ENCODE assay signal across 22 mouse cellular contexts in genomic region chr3:104732907-104733306, GRCm38 (mm10). TPM values are rescaled to one million over a fixed set of nuclear protein-coding genes. Genes with fewer than 3 reads are reported as not detected.
DNase-seq lines count a peak whose midpoint lies in the region; ATAC-seq and TF ChIP-seq lines count a peak whose summit lies in the region.
"Had no signal": no experiment of that assay in that cellular context is flagged by ENCODE, and none has a peak within 500 bp of the region (broad histone marks: within the 10 kb centered on the region; RNA-seq: fewer than 3 reads in every experiment).

No protein-coding gene starts in this region.

- no peaks in the 10 kb centered on the region for H3K9me3 ChIP-seq in kidney, embryonic 14.5 days (ENCODE audit: control insufficient read depth, low read length)
- no peaks in the 10 kb centered on the region for H3K9me3 ChIP-seq in kidney, embryonic 16.5 days (ENCODE audit: low read length)
- no peaks in the 10 kb centered on the region for H3K9me3 ChIP-seq in embryonic facial prominence, embryonic 10.5 days
- no peaks in the 10 kb centered on the region for H3K9me3 ChIP-seq in embryonic facial prominence, embryonic 11.5 days (replicated peaks; ENCODE audit: control insufficient read depth, low read length)
- H3K9me3 ChIP-seq: embryonic facial prominence, embryonic 12.5 days; forebrain, embryonic 13.5 days; forebrain, embryonic 15.5 days had no signal

- TF ChIP-seq POLR2A in cerebellum, adult 2 months (IDR thresholded peaks at IDR 0.05; ENCODE audit: borderline replicate concordance, insufficient read depth, low read length) = no peak

- no peaks in the 10 kb centered on the region for H3K36me3 ChIP-seq in kidney, embryonic 14.5 days (ENCODE audit: control insufficient read depth, insufficient read depth, low read length)
- H3K36me3 ChIP-seq in kidney, embryonic 16.5 days (ENCODE audit: insufficient read depth, low read length) = no peaks in the 10 kb centered on the region
- no peaks in the 10 kb centered on the region for H3K36me3 ChIP-seq in embryonic facial prominence, embryonic 10.5 days (replicated peaks)
- H3K36me3 ChIP-seq in embryonic facial prominence, embryonic 11.5 days (replicated peaks; ENCODE audit: control insufficient read depth, insufficient read depth, low read depth, low read length) = no peaks in the 10 kb centered on the region
- H3K36me3 ChIP-seq: embryonic facial prominence, embryonic 12.5 days; forebrain, embryonic 15.5 days had no signal

- H3K4me1 ChIP-seq in kidney, embryonic 14.5 days (ENCODE audit: control insufficient read depth, insufficient read depth, low read length) = no peaks in the 10 kb centered on the region
- H3K4me1 ChIP-seq in kidney, embryonic 16.5 days (ENCODE audit: insufficient read depth, low read length) = peaks cover 3% of the 10 kb centered on the region; the same call in 1 of the 2 replicates
- H3K4me1 ChIP-seq in embryonic facial prominence, embryonic 10.5 days = peaks cover 11% of the 10 kb centered on the region
- no peaks in the 10 kb centered on the region for H3K4me1 ChIP-seq in embryonic facial prominence, embryonic 11.5 days (ENCODE audit: control insufficient read depth, insufficient read depth, low read length)
- no peaks in the 10 kb centered on the region for H3K4me1 ChIP-seq in cerebellum, adult 2 months (ENCODE audit: control insufficient read depth, insufficient read depth, low read length)
- H3K4me1 ChIP-seq: embryonic facial prominence, embryonic 12.5 days; forebrain, embryonic 13.5 days; forebrain, embryonic 15.5 days had no signal

- no peak for TF ChIP-seq CTCF in cerebellum, adult 2 months (IDR thresholded peaks at IDR 0.05; ENCODE audit: borderline replicate concordance, insufficient read depth, low read depth, low read length)

- no peak overlapping the region for H3K27ac ChIP-seq in kidney, embryonic 14.5 days (ENCODE audit: low read depth, low read length)
- H3K27ac ChIP-seq in kidney, embryonic 16.5 days (ENCODE audit: low read length) = no peak overlapping the region
- H3K27ac ChIP-seq in embryonic facial prominence, embryonic 10.5 days (replicated peaks) = no peak overlapping the region
- H3K27ac ChIP-seq in embryonic facial prominence, embryonic 11.5 days (replicated peaks; ENCODE audit: low read depth, low read length) = no peak overlapping the region
- H3K27ac ChIP-seq in cerebellum, adult 2 months (ENCODE audit: insufficient read depth, low read length) = no peak overlapping the region
- H3K27ac ChIP-seq: embryonic facial prominence, embryonic 12.5 days; forebrain, embryonic 13.5 days; forebrain, embryonic 15.5 days had no signal

- 27% methylated on average over 3 of the region's 3 CpGs for WGBS in kidney, embryonic 14.5 days
- WGBS in kidney, embryonic 16.5 days = 19% methylated on average over 3 of the region's 3 CpGs
- WGBS in embryonic facial prominence, embryonic 10.5 days = 47% methylated on average over 3 of the region's 3 CpGs
- 36% methylated on average over 3 of the region's 3 CpGs for WGBS in embryonic facial prominence, embryonic 11.5 days
- WGBS in cerebellum, adult 2 months = 73% methylated on average over 3 of the region's 3 CpGs

- no peak overlapping the region for H3K4me2 ChIP-seq in kidney, embryonic 14.5 days (replicated peaks; ENCODE audit: low read depth, low read length)
- H3K4me2 ChIP-seq in kidney, embryonic 16.5 days (replicated peaks; ENCODE audit: low read depth, low read length) = no peak overlapping the region
- no peak overlapping the region for H3K4me2 ChIP-seq in embryonic facial prominence, embryonic 11.5 days (ENCODE audit: low read depth, low read length)
- H3K4me2 ChIP-seq: embryonic facial prominence, embryonic 12.5 days; forebrain, embryonic 13.5 days; forebrain, embryonic 15.5 days had no signal

- H3K27me3 ChIP-seq in kidney, embryonic 14.5 days (ENCODE audit: control insufficient read depth, insufficient read depth, low read length) = no peaks in the 10 kb centered on the region
- H3K27me3 ChIP-seq in kidney, embryonic 16.5 days (ENCODE audit: insufficient read depth, low read length) = no peaks in the 10 kb centered on the region
- no peaks in the 10 kb centered on the region for H3K27me3 ChIP-seq in embryonic facial prominence, embryonic 10.5 days (replicated peaks; ENCODE audit: low read depth, poor library complexity, severe bottlenecking)
- H3K27me3 ChIP-seq in embryonic facial prominence, embryonic 11.5 days (ENCODE audit: control insufficient read depth, insufficient read depth, low read length) = no peaks in the 10 kb centered on the region
- H3K27me3 ChIP-seq in cerebellum, adult 2 months (ENCODE audit: control insufficient read depth, insufficient read depth, low read length) = no peaks in the 10 kb centered on the region
- H3K27me3 ChIP-seq: embryonic facial prominence, embryonic 12.5 days; forebrain, embryonic 13.5 days; forebrain, embryonic 15.5 days had no signal

- ATAC-seq in kidney, embryonic 14.5 days (ENCODE audit: low FRiP score, low TSS enrichment) = peak; percentile 52; the same call in 1 of the 2 replicates
- ATAC-seq in kidney, embryonic 16.5 days (ENCODE audit: low FRiP score, low TSS enrichment) = peak; percentile 71; the same call in 1 of the 2 replicates
- ATAC-seq in embryonic facial prominence, embryonic 11.5 days (replicated peaks; ENCODE audit: insufficient number of reproducible peaks, low FRiP score, low TSS enrichment, low read depth) = no peak; the same call in 1 of the 2 replicates
- no peak for ATAC-seq in granulocyte monocyte progenitor cell, adult 5-6 weeks (replicated peaks; ENCODE audit: poor library complexity, severe bottlenecking)
- ATAC-seq: forebrain, embryonic 13.5 days; forebrain, embryonic 15.5 days; forebrain, postnatal 0 days had no signal

- H3K9ac ChIP-seq in kidney, embryonic 14.5 days (ENCODE audit: low read depth, low read length) = no peak overlapping the region
- no peak overlapping the region for H3K9ac ChIP-seq in kidney, embryonic 16.5 days (replicated peaks; ENCODE audit: low read length)
- H3K9ac ChIP-seq in embryonic facial prominence, embryonic 11.5 days (replicated peaks; ENCODE audit: low read length) = no peak overlapping the region
- H3K9ac ChIP-seq: embryonic facial prominence, embryonic 12.5 days; forebrain, embryonic 13.5 days; forebrain, embryonic 15.5 days; forebrain, postnatal 0 days had no signal

- DNase-seq in kidney, adult 8-10 months = no peak
- DNase-seq in kidney, postnatal 36 days = no peak
- peak; percentile 32 for DNase-seq in embryonic facial prominence, embryonic 10.5 days (ENCODE audit: low spot score)
- DNase-seq in embryonic facial prominence, embryonic 11.5 days (ENCODE audit: low spot score) = peak; percentile 30
- no peak for DNase-seq in cerebellum, adult 2 months
- DNase-seq: adrenal gland, adult 2 months; adrenal gland, postnatal 10 days; adrenal gland, postnatal 25 days; cerebellum, adult 11 months; cerebellum, adult 18-20 months; cerebellum, adult 9-10 months; cerebellum, postnatal 10 days; cerebellum, postnatal 25 days; forebrain, postnatal 0 days had no signal

- no peak overlapping the region for H3K4me3 ChIP-seq in kidney, embryonic 14.5 days (ENCODE audit: low read length)
- H3K4me3 ChIP-seq in kidney, embryonic 16.5 days (ENCODE audit: low read length) = no peak overlapping the region
- no peak overlapping the region for H3K4me3 ChIP-seq in embryonic facial prominence, embryonic 10.5 days
- H3K4me3 ChIP-seq in embryonic facial prominence, embryonic 11.5 days (ENCODE audit: low read depth, low read length) = no peak overlapping the region
- no peak overlapping the region for H3K4me3 ChIP-seq in cerebellum, adult 2 months (replicated peaks; ENCODE audit: insufficient read depth, low read depth, low read length)
- H3K4me3 ChIP-seq: embryonic facial prominence, embryonic 12.5 days; forebrain, embryonic 13.5 days; forebrain, embryonic 15.5 days had no signal

RNA-seq across cellular contexts. Expression of gene Ppm1j, which starts 47.9 kb away (rescaled TPM):
- polyA plus RNA-seq in kidney, embryonic 14.5 days (2014; fragmentation: Nextera tagmentation; extraction: Ambion mirVana) = 3.5 and 5.3 TPM in 2 replicates
- 7.0 and 8.9 TPM in 2 replicates for polyA plus RNA-seq in kidney, embryonic 16.5 days (2015; fragmentation: Nextera tagmentation; extraction: Ambion mirVana)
- polyA plus RNA-seq in embryonic facial prominence, embryonic 10.5 days (2016; fragmentation: Nextera tagmentation; extraction: Ambion mirVana) = 1.3 and 2.3 TPM in 2 replicates
- 1.2 and 2.1 TPM in 2 replicates for polyA plus RNA-seq in embryonic facial prominence, embryonic 11.5 days (2014; fragmentation: Nextera tagmentation; extraction: Ambion mirVana)
- polyA plus RNA-seq in cerebellum, adult 2 months (2012; rRNA removed) = 4.5 and 6.1 TPM in 2 replicates
- total RNA-seq in granulocyte monocyte progenitor cell, adult 5-6 weeks (2014; fragmentation: Nextera tagmentation) = not detected in 2 replicates
- not detected in 2 replicates for total RNA-seq in granulocyte monocyte progenitor cell, adult 5-6 weeks (2017)

RNA-seq across cellular contexts. Expression of gene Fam19a3, which starts 48.7 kb away (rescaled TPM):
- polyA plus RNA-seq in kidney, embryonic 14.5 days (2014; fragmentation: Nextera tagmentation; extraction: Ambion mirVana) = 0.09 and 0.24 TPM in 2 replicates
- 0.18 and 0.20 TPM in 2 replicates for polyA plus RNA-seq in kidney, embryonic 16.5 days (2015; fragmentation: Nextera tagmentation; extraction: Ambion mirVana)
- 0.04 and 0.10 TPM in 2 replicates for polyA plus RNA-seq in embryonic facial prominence, embryonic 10.5 days (2016; fragmentation: Nextera tagmentation; extraction: Ambion mirVana)
- polyA plus RNA-seq in embryonic facial prominence, embryonic 11.5 days (2014; fragmentation: Nextera tagmentation; extraction: Ambion mirVana) = 0.13 TPM in 1 of 2 replicates, not detected in the other
- 0.41 and 0.43 TPM in 2 replicates for polyA plus RNA-seq in cerebellum, adult 2 months (2012; rRNA removed)
- not detected in 2 replicates for total RNA-seq in granulocyte monocyte progenitor cell, adult 5-6 weeks (2014; fragmentation: Nextera tagmentation)
- not detected in 2 replicates for total RNA-seq in granulocyte monocyte progenitor cell, adult 5-6 weeks (2017)
- total RNA-seq: MEL had no signal
- polyA plus RNA-seq: C2C12 had no signal

RNA-seq across cellular contexts. Expression of gene Rhoc, which starts 55.3 kb away (rescaled TPM):
- 110 and 127 TPM in 2 replicates for polyA plus RNA-seq in kidney, embryonic 14.5 days (2014; fragmentation: Nextera tagmentation; extraction: Ambion mirVana)
- 136 and 146 TPM in 2 replicates for polyA plus RNA-seq in kidney, embryonic 16.5 days (2015; fragmentation: Nextera tagmentation; extraction: Ambion mirVana)
- polyA plus RNA-seq in embryonic facial prominence, embryonic 10.5 days (2016; fragmentation: Nextera tagmentation; extraction: Ambion mirVana) = 120 and 121 TPM in 2 replicates
- polyA plus RNA-seq in embryonic facial prominence, embryonic 11.5 days (2014; fragmentation: Nextera tagmentation; extraction: Ambion mirVana) = 127 and 129 TPM in 2 replicates
- polyA plus RNA-seq in cerebellum, adult 2 months (2012; rRNA removed) = 30.6 and 31.2 TPM in 2 replicates
- not detected in 2 replicates for total RNA-seq in granulocyte monocyte progenitor cell, adult 5-6 weeks (2014; fragmentation: Nextera tagmentation)
- not detected in 2 replicates for total RNA-seq in granulocyte monocyte progenitor cell, adult 5-6 weeks (2017)
- total RNA-seq: MEL had no signal

Comparison
In these comparisons a context has a peak if more than half of its experiments do, and no peak if none do; other contexts are left out.
1. ATAC-seq: peak in kidney, embryonic 14.5 days (single experiment) and kidney, embryonic 16.5 days (single experiment); none in embryonic facial prominence, embryonic 11.5 days (single experiment) and granulocyte monocyte progenitor cell, adult 5-6 weeks (single experiment).
2. DNase-seq: peak in embryonic facial prominence, embryonic 10.5 days (single experiment) and embryonic facial prominence, embryonic 11.5 days (single experiment); none in kidney, adult 8-10 months (0 of 2), kidney, postnatal 36 days (0 of 2) and cerebellum, adult 2 months (0 of 2).